Mouse (Mus musculus) stomach, postnatal 0 days (tissue): ENCODE data around the gene Ly6g6d. TPM values are rescaled to one million over a fixed set of nuclear protein-coding genes. Genes with fewer than 3 reads are reported as not detected.

Experiments
- ATAC-seq: fragments of 200-750 bp; cut with Nextera tagmentation; 2 replicates; pipeline ENCODE4 v1.8.0; 2017; ENCODE audit not compliant: low FRiP score, low TSS enrichment
- DNase-seq: peaks from one replicate; pipeline ENCODE4 v3.0.0-alpha.2; 2016; ENCODE audit warnings: low spot score
- H3K27ac ChIP-seq: fragments of 300-500 bp; sonication (generic); replicated peaks from 2 replicates; pipeline ENCODE4 v1.5.1; 2014; ENCODE audit warnings: mild to moderate bottlenecking, control low read depth
- H3K27me3 ChIP-seq: fragments of 300-500 bp; sonication (generic); 2 replicates; pipeline ENCODE4 v1.6.1; 2014; ENCODE audit warnings: low read length; ENCODE audit not compliant: control insufficient read depth, insufficient read depth
- H3K36me3 ChIP-seq: fragments of 300-500 bp; sonication (generic); 2 replicates; pipeline ENCODE4 v1.6.1; 2014; ENCODE audit warnings: low read length, mixed read lengths; ENCODE audit not compliant: control insufficient read depth, insufficient read depth
- H3K4me1 ChIP-seq: fragments of 300-500 bp; sonication (generic); replicated peaks from 2 replicates; pipeline ENCODE4 v1.6.1; 2014; ENCODE audit warnings: antibody characterized with exemption; ENCODE audit not compliant: control insufficient read depth, insufficient read depth
- H3K4me2 ChIP-seq: fragments of 300-500 bp; sonication (generic); replicated peaks from 2 replicates; pipeline ENCODE4 v1.6.1; 2014; ENCODE audit warnings: low read depth, mild to moderate bottlenecking, control low read depth, moderate library complexity
- H3K4me3 ChIP-seq: fragments of 300-500 bp; sonication (generic); 2 replicates; pipeline ENCODE4 v1.5.1; 2014; ENCODE audit warnings: low read depth, low read length, control low read depth
- H3K9ac ChIP-seq: fragments of 300-500 bp; sonication (generic); 2 replicates; pipeline ENCODE4 v1.6.1; 2014; ENCODE audit warnings: mild to moderate bottlenecking, low read length, control low read depth, mixed read lengths
- H3K9me3 ChIP-seq: fragments of 300-500 bp; sonication (generic); 2 replicates; pipeline ENCODE4 v1.6.1; 2016; ENCODE audit warnings: low read length; ENCODE audit not compliant: control insufficient read depth
- CTCF ChIP-seq: IDR thresholded peaks from 2 replicates; pipeline ENCODE4 v1.5.1; 2016; ENCODE audit warnings: antibody characterized with exemption, low read depth, mild to moderate bottlenecking, moderate library complexity
- EP300 ChIP-seq: optimal IDR thresholded peaks from 2 replicates; pipeline ENCODE3; 2016; ENCODE audit warnings: antibody characterized with exemption
- WGBS: fragments of 180-500 bp; shearing (Covaris S2); extraction: QIAGEN DNeasy Blood & Tissue Kit; methylation state at CpG from one replicate; pipeline ENCODE4 v1.1.7; 2014; 5-methylcytosine and 5-hydroxymethylcytosine counted together
- polyA plus RNA-seq: library from polyadenylated mRNA; unstranded; fragments of >200 nt; fragmentation: Nextera tagmentation; extraction: Ambion mirVana; gene quantifications from 2 replicates; pipeline ENCODE4 v1.2.1, GENCODE M21; 2015

The Ly6g6d gene
- polyA plus RNA-seq, 1 experiment from 2014 or later: 7.7 TPM

GRCm38 (mm10) chr17:35108097-35108496, 30.2 kb upstream of the Ly6g6d start, which contains the start of gene Ly6g5c:
Gene Ly6g5c (plus strand): TSS chr17:35108279.
- Histone ChIP-seq H3K4me1 (no peaks in the 10 kb centered on the region), H3K4me3 (no peak within 1 kb of the TSS), H3K4me2 (no peak within 1 kb of the TSS), H3K36me3 (no peaks in the 10 kb centered on the region), H3K9me3 (no peaks in the 10 kb centered on the region), H3K9ac (no peak within 1 kb of the TSS), H3K27me3 (no peaks in the 10 kb centered on the region), H3K27ac (no peak within 1 kb of the TSS)
- DNase-seq (no peak), ATAC-seq (no peak)
- WGBS: 84% methylated on average over 6 of the region's 6 CpGs
- TF ChIP-seq EP300 (no peak), CTCF (no peak)

- Histone ChIP-seq H3K4me1 (no peaks in the 10 kb centered on the region), H3K9me3 (no peaks in the 10 kb centered on the region), H3K27ac (no peak overlapping the region), H3K4me2 (no peak overlapping the region), H3K36me3 (peaks cover 10% of the 10 kb centered on the region), H3K9ac (no peak overlapping the region), H3K4me3 (no peak overlapping the region), H3K27me3 (no peaks in the 10 kb centered on the region)
- no peak for DNase-seq
- no peak for ATAC-seq
- 53% methylated on average over 3 of the region's 3 CpGs for WGBS
- TF ChIP-seq CTCF (peak; percentile 55), EP300 (no peak)
Observed at GRCm38 (mm10) chr17:35106522-35106921, 28.7 kb upstream of the Ly6g6d start.

GRCm38 (mm10) chr17:35105740-35106389, 28.0 kb upstream of the Ly6g6d start:
- H3K9ac ChIP-seq: peak overlapping the region; percentile 31; the same call in 1 of the 2 replicates
- H3K36me3 ChIP-seq: peaks cover 16% of the 10 kb centered on the region
- DNase-seq (peak; percentile 66), ATAC-seq (0 out of 2 replicates have a peak, but pooled peaks have one; percentile 36)
- 26% methylated on average over 13 of the region's 13 CpGs for WGBS
- H3K4me3 ChIP-seq: no peak overlapping the region
- no peak for TF ChIP-seq EP300
- TF ChIP-seq CTCF: peak; percentile 80
- no peaks in the 10 kb centered on the region for H3K9me3 ChIP-seq
- no peak overlapping the region for H3K4me2 ChIP-seq
- H3K4me1 ChIP-seq: no peaks in the 10 kb centered on the region
- H3K27me3 ChIP-seq: no peaks in the 10 kb centered on the region
- no peak overlapping the region for H3K27ac ChIP-seq

GRCm38 (mm10) chr17:35104754-35105153, 26.9 kb upstream of the Ly6g6d start:
- TF ChIP-seq EP300 (no peak), CTCF (no peak)
- DNase-seq (no peak), ATAC-seq (no peak)
- Histone ChIP-seq H3K4me1 (no peaks in the 10 kb centered on the region), H3K36me3 (peaks cover 20% of the 10 kb centered on the region), H3K27ac (no peak overlapping the region), H3K4me2 (no peak overlapping the region), H3K9me3 (no peaks in the 10 kb centered on the region), H3K4me3 (no peak overlapping the region), H3K9ac (no peak overlapping the region), H3K27me3 (no peaks in the 10 kb centered on the region)
- 73% methylated on average over 6 of the region's 6 CpGs for WGBS

- DNase-seq (no peak), ATAC-seq (no peak)
- Histone ChIP-seq H3K4me2 (no peak overlapping the region), H3K9ac (no peak overlapping the region), H3K36me3 (peaks cover 20% of the 10 kb centered on the region), H3K4me3 (no peak overlapping the region), H3K27ac (no peak overlapping the region), H3K9me3 (no peaks in the 10 kb centered on the region), H3K27me3 (no peaks in the 10 kb centered on the region), H3K4me1 (no peaks in the 10 kb centered on the region)
- WGBS: 92% methylated on average over 7 of the region's 7 CpGs
- TF ChIP-seq EP300 (no peak), CTCF (no peak)
Observed at GRCm38 (mm10) chr17:35104079-35104478, 26.2 kb upstream of the Ly6g6d start.

- TF ChIP-seq CTCF (no peak), EP300 (no peak)
- 54% methylated on average over 6 of the region's 6 CpGs for WGBS
- Histone ChIP-seq H3K9me3 (no peaks in the 10 kb centered on the region), H3K4me2 (no peak overlapping the region), H3K27ac (no peak overlapping the region), H3K9ac (no peak overlapping the region), H3K36me3 (peaks cover 21% of the 10 kb centered on the region), H3K4me3 (no peak overlapping the region), H3K4me1 (no peaks in the 10 kb centered on the region), H3K27me3 (no peaks in the 10 kb centered on the region)
- no peak for ATAC-seq
- DNase-seq: no peak
Observed at GRCm38 (mm10) chr17:35103221-35103690, 25.4 kb upstream of the Ly6g6d start.
